Mouse (Mus musculus): ENCODE measurements at regions not wholly inside any gene's neighbourhood (a gene's known extent, or its start where the extent isn't known, plus 50 kb on each side); places are given as distances from the start of the nearest gene placed in this dataset.

DNA sequence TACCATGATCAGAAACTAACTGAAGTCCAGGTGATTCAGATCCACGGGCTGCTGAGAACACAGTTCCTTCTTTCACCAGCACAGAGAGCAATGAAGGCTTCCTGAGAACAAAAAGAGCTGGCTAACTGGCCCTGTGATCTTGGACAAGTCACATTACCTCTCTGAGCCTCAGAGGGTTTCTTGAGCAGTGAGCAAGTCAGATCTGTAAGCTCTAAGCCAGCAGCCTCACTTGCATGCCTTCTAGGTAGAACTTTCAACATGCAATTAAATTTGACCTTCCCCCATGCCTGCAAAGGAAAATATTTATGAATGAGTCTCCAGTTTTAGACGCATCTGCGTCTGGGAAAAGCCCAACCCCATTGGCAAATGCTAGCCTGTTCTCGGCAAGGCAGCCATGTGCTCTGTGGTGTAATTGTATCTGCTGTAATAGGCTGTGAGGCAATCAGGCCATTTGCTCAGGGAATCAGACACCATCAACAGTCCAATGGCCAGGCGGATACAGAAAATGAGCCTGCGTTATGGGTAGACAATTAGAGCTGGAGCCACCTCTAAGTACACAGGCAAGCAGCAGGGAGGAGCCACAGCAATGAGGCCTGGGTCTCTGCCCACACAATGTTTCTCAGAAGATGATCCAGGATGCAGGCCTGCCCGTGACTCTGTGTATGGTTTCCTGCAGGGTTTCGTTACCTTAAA lies 130.3 kb upstream of the Ly86 start:
- H3K36me3 ChIP-seq, result no peaks in the 10 kb centered on the region
- no peak overlapping the region for H3K4me2 ChIP-seq
- H3K9me3 ChIP-seq, result no peaks in the 10 kb centered on the region
- no peak overlapping the region for H3K4me3 ChIP-seq
- H3K27me3 ChIP-seq (replicated peaks), result no peaks in the 10 kb centered on the region
- no peaks in the 10 kb centered on the region for H3K4me1 ChIP-seq
- no peak overlapping the region for H3K9ac ChIP-seq
- 75% methylated on average over 8 of the region's 8 CpGs for WGBS
- no peak overlapping the region for H3K27ac ChIP-seq (replicated peaks)
- no peak for ATAC-seq (ENCODE audit: extremely low read depth, insufficient number of reproducible peaks, low FRiP score, low TSS enrichment)

DNA sequence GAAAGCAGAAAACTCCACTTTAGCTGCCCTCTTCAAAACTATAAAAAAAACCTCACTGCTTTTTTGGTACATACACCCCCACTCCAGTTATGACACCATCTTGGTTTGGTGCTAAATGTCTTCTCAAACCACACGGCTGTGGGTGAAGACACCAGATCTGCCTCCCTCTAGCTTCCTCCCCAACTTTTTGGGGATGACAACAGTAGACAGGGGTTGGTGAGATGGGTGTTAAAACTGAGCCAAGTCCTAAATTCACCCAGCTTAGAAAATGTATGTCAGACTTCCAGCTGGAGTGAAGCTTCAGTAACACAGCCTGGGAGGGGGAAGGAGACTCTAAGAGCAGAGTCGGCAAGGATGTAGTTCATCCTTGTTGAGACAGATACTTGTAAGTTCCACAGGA lies 147.1 kb upstream of the F13a1 start:
- Histone ChIP-seq H3K36me3 (no peaks in the 10 kb centered on the region), H3K9me3 (no peaks in the 10 kb centered on the region; the same call in 1 of the 2 replicates), H3K9ac (no peak overlapping the region), H3K4me2 (no peak overlapping the region), H3K27ac (replicated peaks) (no peak overlapping the region), H3K27me3 (replicated peaks) (no peaks in the 10 kb centered on the region), H3K4me3 (no peak overlapping the region), H3K4me1 (no peaks in the 10 kb centered on the region)
- WGBS, result 81% methylated on average over 2 of the region's 2 CpGs
- ATAC-seq (ENCODE audit: extremely low read depth, insufficient number of reproducible peaks, low FRiP score, low TSS enrichment), result no peak

DNA sequence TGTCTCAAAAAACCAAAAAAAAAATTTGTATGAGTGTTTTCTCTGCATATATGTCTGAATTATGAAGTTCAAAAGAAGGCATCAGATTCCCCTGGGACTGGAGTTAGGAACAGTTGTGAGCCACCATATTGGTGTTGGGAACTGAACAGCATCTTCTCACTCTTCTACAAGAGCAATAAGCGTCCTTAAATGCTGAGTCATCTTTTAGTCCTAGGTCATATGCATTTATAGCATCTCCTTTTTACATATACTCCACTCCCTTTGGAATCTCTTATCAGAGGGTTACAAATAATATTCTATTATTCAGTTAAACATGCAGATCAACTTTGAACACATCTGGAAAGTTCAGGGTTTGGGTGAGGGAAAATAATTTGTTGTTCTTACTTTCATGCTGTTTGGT lies 145.8 kb upstream of the F13a1 start:
- Histone ChIP-seq H3K4me3 (no peak overlapping the region), H3K27me3 (replicated peaks) (no peaks in the 10 kb centered on the region), H3K4me2 (no peak overlapping the region), H3K4me1 (no peaks in the 10 kb centered on the region), H3K36me3 (no peaks in the 10 kb centered on the region), H3K9ac (no peak overlapping the region), H3K9me3 (no peaks in the 10 kb centered on the region; the same call in 1 of the 2 replicates), H3K27ac (replicated peaks) (no peak overlapping the region)
- ATAC-seq (ENCODE audit: extremely low read depth, insufficient number of reproducible peaks, low FRiP score, low TSS enrichment), result no peak
- WGBS, result 64% methylated on average over 1 of the region's 1 CpGs

DNA sequence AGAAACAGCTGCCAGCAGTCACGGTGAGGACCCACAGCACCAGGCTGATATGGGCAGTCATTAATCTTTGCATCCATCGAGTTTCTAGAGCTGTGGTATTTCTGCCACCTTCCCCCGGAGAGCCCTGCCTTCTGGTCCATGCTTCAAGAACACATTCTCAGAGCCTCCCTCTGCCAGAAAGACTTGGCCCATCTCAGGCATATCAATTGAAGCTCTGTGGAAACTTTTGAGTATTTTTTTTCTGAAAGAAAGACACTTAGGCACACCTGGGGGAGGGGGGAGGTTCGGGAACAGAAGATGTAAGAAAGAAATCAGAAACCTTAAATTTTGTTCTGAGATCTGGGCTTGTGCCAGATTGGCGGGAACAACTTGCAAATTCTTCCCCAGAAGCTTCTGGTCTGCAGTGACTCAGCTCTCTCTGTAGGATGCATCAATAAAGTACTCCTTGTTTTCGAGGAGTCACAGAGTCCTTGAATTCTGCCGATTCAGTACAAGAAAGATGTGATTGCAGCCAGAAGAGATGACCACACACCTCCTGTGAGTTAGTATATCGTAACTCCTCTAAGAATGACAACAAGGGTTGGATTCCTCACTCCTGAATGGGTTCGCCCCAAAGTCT lies 131.2 kb upstream of the F13a1 start:
- ATAC-seq (ENCODE audit: extremely low read depth, insufficient number of reproducible peaks, low FRiP score, low TSS enrichment), result no peak
- H3K36me3 ChIP-seq, result no peaks in the 10 kb centered on the region
- no peak overlapping the region for H3K9ac ChIP-seq
- H3K27me3 ChIP-seq (replicated peaks), result no peaks in the 10 kb centered on the region
- H3K9me3 ChIP-seq, result no peaks in the 10 kb centered on the region; the same call in 1 of the 2 replicates
- WGBS, result 56% methylated on average over 9 of the region's 9 CpGs
- H3K4me2 ChIP-seq, result no peak overlapping the region
- H3K27ac ChIP-seq (replicated peaks), result no peak overlapping the region
- H3K4me1 ChIP-seq, result no peaks in the 10 kb centered on the region
- no peak overlapping the region for H3K4me3 ChIP-seq

DNA sequence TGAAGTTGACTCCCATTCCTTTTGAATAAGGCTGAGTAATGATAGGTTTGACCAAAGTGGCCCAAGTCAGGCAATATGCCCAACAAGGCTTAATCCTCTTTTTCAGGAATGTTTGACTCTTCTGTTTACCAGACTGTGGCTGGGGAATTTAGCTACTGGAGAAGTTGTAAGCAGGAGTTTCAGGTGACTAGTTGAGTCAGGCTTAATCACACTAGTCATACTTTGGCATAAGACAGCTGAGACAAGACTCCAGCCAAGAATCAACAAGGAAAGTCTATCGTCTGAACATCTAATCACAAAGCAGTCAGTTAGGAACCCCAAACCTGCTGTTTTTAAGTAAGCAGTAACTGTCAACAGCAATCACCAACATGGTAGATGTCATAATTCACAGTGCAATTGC lies 126.5 kb upstream of the F13a1 start:
- no peak overlapping the region for H3K4me3 ChIP-seq
- no peak for ATAC-seq (ENCODE audit: extremely low read depth, insufficient number of reproducible peaks, low FRiP score, low TSS enrichment)
- WGBS, result 71% methylated on average over 1 of the region's 1 CpGs
- no peak overlapping the region for H3K27ac ChIP-seq (replicated peaks)
- H3K4me1 ChIP-seq, result no peaks in the 10 kb centered on the region
- no peaks in the 10 kb centered on the region; the same call in 1 of the 2 replicates for H3K9me3 ChIP-seq
- H3K27me3 ChIP-seq (replicated peaks), result no peaks in the 10 kb centered on the region
- no peaks in the 10 kb centered on the region for H3K36me3 ChIP-seq
- H3K9ac ChIP-seq, result no peak overlapping the region
- no peak overlapping the region for H3K4me2 ChIP-seq

DNA sequence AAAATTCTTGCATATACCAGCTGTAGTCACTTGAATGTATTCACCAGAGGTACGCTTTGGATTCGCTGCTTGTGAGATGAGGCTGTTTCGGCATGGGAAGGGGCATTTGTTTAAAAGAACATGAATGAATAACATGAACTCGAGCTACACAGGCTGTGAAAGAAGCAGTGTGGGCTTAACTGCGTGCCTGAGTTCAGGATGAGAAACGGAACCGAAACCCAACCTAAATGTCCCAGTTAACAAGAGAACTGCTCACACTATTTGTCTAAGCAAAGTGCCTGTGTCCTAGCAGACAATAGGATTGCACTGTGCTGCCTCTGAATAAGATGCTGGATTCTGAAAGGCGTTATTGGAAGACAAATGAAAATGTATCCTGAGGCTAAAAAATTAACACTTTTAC lies 126.0 kb upstream of the F13a1 start:
- H3K4me1 ChIP-seq, result no peaks in the 10 kb centered on the region
- WGBS, result 84% methylated on average over 8 of the region's 8 CpGs
- no peak overlapping the region for H3K4me2 ChIP-seq
- H3K9me3 ChIP-seq, result no peaks in the 10 kb centered on the region; the same call in 1 of the 2 replicates
- H3K4me3 ChIP-seq, result no peak overlapping the region
- no peaks in the 10 kb centered on the region for H3K36me3 ChIP-seq
- no peaks in the 10 kb centered on the region for H3K27me3 ChIP-seq (replicated peaks)
- no peak overlapping the region for H3K27ac ChIP-seq (replicated peaks)
- ATAC-seq (ENCODE audit: extremely low read depth, insufficient number of reproducible peaks, low FRiP score, low TSS enrichment), result no peak
- H3K9ac ChIP-seq, result no peak overlapping the region

DNA sequence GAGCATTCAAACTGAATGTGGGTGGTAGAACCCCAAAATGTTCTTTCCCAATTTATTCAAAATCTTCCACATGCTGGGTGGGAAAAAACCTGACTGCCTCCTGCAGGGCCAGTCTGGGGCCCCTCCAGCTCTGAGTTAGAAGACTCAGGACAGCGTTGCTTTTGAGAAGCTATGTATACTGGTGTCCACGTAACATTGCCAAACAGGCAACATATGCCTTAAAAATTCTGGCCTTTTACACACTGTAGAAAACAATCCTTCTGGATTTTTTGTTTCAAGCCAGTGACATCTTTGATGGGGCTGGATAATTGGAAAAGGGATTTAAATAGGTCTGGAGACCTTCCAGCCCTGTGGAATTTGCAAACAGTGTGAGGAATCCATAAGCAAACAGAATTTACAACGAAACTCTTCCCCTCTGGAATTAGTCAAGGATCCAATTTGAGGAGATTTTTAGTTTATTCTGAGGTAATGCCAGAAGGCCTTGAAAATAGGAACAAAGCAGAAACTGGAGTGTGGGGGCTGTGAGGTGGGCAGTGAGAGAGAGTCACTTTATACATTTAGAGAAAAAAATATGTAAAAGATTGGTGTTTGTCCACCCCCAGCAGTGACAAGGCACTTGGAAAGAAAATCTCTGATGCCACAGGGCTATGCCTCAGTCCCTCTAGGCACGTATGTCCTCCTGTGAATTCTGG lies 108.9 kb upstream of the F13a1 start:
- ATAC-seq (ENCODE audit: extremely low read depth, insufficient number of reproducible peaks, low FRiP score, low TSS enrichment), result no peak
- 75% methylated on average over 4 of the region's 4 CpGs for WGBS

DNA sequence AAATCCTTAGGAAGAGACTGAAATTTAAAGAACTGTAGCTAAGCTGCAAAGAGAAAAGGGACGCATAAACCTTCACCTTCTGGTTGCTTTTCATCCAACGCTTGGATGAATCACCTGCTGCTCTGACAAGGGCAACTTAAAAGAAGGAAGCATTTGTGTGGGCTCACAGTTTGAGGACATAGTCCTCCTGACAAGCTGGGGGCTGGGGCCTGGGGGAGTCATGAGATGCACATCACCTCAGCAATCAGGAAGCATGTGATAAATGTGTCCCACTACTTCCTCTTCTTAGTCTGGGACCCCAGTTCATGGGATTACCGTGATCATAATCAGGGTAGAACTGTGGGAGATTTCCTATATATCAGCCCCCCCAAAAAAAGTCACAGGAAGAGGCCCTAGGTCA lies 107.8 kb upstream of the F13a1 start:
- WGBS, result 74% methylated on average over 3 of the region's 3 CpGs
- H3K9me3 ChIP-seq, result no peaks in the 10 kb centered on the region
- ATAC-seq (ENCODE audit: extremely low read depth, insufficient number of reproducible peaks, low FRiP score, low TSS enrichment), result no peak

More for the DNA sequence above, 108.9 kb upstream of the F13a1 start:
- H3K9ac ChIP-seq, result no peak overlapping the region
- no peak overlapping the region for H3K27ac ChIP-seq (replicated peaks)
- H3K27me3 ChIP-seq (replicated peaks), result no peaks in the 10 kb centered on the region
- no peaks in the 10 kb centered on the region for H3K36me3 ChIP-seq
- H3K4me3 ChIP-seq, result no peak overlapping the region
- no peak overlapping the region for H3K4me2 ChIP-seq
- H3K4me1 ChIP-seq, result no peaks in the 10 kb centered on the region
- no peaks in the 10 kb centered on the region for H3K9me3 ChIP-seq

DNA sequence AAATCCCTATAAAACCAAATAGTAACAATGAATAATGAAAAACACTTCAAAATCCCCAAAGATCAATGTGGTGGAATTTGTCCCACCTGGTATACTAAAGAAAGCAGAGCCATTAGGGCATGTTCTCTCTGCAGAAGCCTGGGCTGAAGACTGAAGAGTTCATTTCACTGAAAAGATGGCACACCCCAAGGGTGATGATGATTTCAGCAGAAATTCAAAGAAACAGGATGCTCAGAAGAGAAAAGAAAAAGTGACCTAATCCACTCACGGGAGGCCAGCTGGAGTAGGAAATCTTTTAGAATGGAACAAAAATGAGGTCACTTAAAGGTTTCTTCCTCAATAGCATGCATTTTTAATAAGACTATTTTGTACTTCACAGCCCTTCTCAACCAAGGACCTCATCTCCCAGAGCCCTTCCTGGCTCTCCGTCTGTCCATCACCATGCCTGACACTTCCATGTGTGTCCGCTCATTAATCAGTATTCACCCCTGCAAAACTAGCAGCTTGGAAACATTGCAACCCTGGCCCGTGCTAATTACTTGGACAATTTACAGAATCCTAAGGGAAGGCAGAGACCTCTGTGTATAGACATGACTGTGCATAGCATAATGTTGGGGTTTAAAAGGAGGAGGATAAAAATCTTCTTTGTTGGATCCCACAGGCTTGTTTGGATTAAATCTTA lies 101.9 kb upstream of the F13a1 start:
- Histone ChIP-seq H3K9me3 (no peaks in the 10 kb centered on the region), H3K4me2 (no peak overlapping the region), H3K27ac (replicated peaks) (no peak overlapping the region), H3K36me3 (no peaks in the 10 kb centered on the region), H3K9ac (no peak overlapping the region), H3K4me3 (no peak overlapping the region), H3K27me3 (replicated peaks) (no peaks in the 10 kb centered on the region), H3K4me1 (peaks cover 3% of the 10 kb centered on the region; the same call in 1 of the 2 replicates)
- 69% methylated on average over 4 of the region's 4 CpGs for WGBS
- ATAC-seq (ENCODE audit: extremely low read depth, insufficient number of reproducible peaks, low FRiP score, low TSS enrichment), result no peak

More for the DNA sequence above, 107.8 kb upstream of the F13a1 start:
- H3K4me2 ChIP-seq, result no peak overlapping the region
- H3K27ac ChIP-seq (replicated peaks), result no peak overlapping the region
- H3K4me1 ChIP-seq, result no peaks in the 10 kb centered on the region
- H3K4me3 ChIP-seq, result no peak overlapping the region
- no peaks in the 10 kb centered on the region for H3K27me3 ChIP-seq (replicated peaks)
- H3K36me3 ChIP-seq, result no peaks in the 10 kb centered on the region
- H3K9ac ChIP-seq, result no peak overlapping the region

DNA sequence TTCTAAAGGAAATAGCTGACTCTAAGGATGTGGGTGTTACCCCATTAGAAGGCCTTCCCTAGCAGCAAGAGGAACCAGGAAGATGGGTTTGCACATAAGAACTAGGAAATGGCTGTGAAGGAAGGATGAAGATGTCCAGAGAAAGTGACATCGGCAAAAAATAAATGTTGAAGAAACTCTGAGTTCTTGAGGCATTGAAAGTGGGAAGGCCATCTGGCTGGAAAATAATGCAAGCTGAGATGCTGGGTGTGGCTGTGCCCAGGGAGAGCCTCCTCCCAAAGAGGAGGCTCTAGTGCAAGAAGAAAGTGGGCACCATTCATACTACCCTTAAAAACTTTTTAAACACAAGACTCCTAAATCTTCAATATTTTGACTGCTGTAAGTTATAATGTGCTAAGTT lies 99.9 kb upstream of the F13a1 start:
- no peaks in the 10 kb centered on the region for H3K27me3 ChIP-seq (replicated peaks)
- no peak overlapping the region for H3K9ac ChIP-seq
- no peak overlapping the region for H3K4me3 ChIP-seq
- ATAC-seq (ENCODE audit: extremely low read depth, insufficient number of reproducible peaks, low FRiP score, low TSS enrichment), result no peak
- no peak overlapping the region for H3K4me2 ChIP-seq
- H3K27ac ChIP-seq (replicated peaks), result no peak overlapping the region
- peaks cover 3% of the 10 kb centered on the region; the same call in 1 of the 2 replicates for H3K4me1 ChIP-seq
- H3K36me3 ChIP-seq, result no peaks in the 10 kb centered on the region
- H3K9me3 ChIP-seq, result no peaks in the 10 kb centered on the region
- 86% methylated on average over 1 of the region's 1 CpGs for WGBS

DNA sequence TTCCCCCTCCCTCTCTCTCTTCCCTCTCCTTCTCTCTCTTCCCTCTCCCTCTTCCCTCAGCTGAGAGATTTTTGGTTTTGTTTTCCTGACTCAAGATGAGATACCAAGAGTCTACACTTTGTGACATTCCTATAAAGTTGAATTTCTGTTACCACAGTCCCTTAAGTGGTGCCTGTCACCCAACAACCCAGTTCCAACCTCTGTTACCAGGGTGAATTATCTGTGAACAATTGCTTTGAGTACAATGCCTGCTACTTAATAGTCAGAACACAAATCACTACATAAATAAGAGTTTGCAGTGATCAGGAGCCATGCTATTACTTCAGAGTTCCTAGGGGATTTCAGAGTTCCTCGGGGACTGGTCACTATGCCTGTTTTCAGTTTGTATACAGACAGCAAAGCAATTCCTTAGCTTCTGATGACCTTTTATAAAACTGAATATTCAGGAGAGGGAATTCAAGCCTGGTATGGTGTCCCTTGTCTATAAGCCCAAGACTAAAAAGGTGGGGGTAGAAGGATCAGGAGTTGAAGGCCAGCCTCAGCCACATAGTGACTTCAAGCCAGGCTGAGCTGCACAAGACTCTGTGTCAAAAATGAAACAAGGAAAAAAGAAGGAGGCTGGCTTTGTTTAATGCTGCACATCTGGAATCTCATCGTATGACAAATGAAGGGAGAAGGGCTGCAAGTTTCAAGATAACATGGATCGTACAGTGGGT lies 99.2 kb upstream of the F13a1 start:
- H3K4me1 ChIP-seq, result peaks cover 3% of the 10 kb centered on the region; the same call in 1 of the 2 replicates
- 77% methylated on average over 3 of the region's 3 CpGs for WGBS
- H3K27me3 ChIP-seq (replicated peaks), result no peaks in the 10 kb centered on the region
- H3K9me3 ChIP-seq, result no peaks in the 10 kb centered on the region
- no peaks in the 10 kb centered on the region for H3K36me3 ChIP-seq
- H3K4me2 ChIP-seq, result no peak overlapping the region
- H3K4me3 ChIP-seq, result no peak overlapping the region
- no peak overlapping the region for H3K9ac ChIP-seq
- H3K27ac ChIP-seq (replicated peaks), result no peak overlapping the region
- ATAC-seq (ENCODE audit: extremely low read depth, insufficient number of reproducible peaks, low FRiP score, low TSS enrichment), result no peak

Data from heart, embryonic 13.5 days (tissue).